Mouse (Mus musculus): ENCODE results near the gene Tpcn1. TPM values are rescaled to one million over a fixed set of nuclear protein-coding genes. Genes with fewer than 3 reads are reported as not detected.

Gene Tpcn1
- polyA plus RNA-seq, 1 experiment from 2014 or later, result 15.1 TPM

GRCm38 (mm10) chr5:120621846-120622197 lies 33.3 kb upstream of the Tpcn1 start:
- H3K9ac ChIP-seq, result no peak overlapping the region
- no peaks in the 10 kb centered on the region for H3K9me3 ChIP-seq
- peaks cover 94% of the 10 kb centered on the region for H3K36me3 ChIP-seq (replicated peaks)
- no peaks in the 10 kb centered on the region for H3K27me3 ChIP-seq
- 92% methylated on average over 10 of the region's 10 CpGs for WGBS
- no peak overlapping the region for H3K27ac ChIP-seq
- H3K4me3 ChIP-seq (replicated peaks), result no peak overlapping the region
- no peak overlapping the region for H3K4me2 ChIP-seq
- H3K4me1 ChIP-seq, result no peaks in the 10 kb centered on the region; the same call in 1 of the 2 replicates
- ATAC-seq (ENCODE audit: low FRiP score), result no peak

DNA sequence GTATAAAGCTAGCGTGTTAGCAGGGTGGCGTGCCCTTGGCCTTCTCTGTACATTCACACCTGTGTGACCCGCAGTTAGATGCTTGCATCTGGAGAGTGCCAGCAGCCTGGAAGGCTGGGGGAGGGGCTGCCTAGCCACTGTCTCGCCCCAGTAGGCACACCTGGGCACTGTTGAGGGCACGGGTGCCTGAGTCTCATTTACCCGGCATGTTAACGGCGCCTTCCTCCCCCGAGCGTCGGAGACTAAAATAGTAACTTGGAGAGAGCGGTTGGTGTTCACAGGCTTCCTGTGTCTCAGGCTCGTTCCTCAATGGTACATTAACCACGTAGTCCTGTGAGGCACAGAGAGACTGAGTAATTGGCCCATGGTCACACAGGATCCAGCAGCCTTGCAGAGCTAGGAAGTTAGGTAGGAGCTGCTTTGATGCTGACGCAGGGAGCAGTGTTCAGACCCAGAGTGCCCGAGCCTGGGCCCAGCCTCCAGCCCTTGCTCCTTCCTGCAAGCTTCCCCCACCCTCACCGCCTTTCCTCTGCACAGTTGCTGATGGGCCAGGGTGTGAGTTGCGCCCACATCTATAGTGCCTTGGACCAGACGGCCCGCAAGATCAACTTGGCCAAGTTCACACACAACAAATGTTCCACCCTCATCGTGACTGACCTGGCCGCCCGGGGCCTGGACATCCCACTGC lies 32.7 kb upstream of the Tpcn1 start:
- Histone ChIP-seq H3K27me3 (no peaks in the 10 kb centered on the region), H3K36me3 (replicated peaks) (peaks cover 95% of the 10 kb centered on the region), H3K4me3 (replicated peaks) (no peak overlapping the region), H3K9me3 (no peaks in the 10 kb centered on the region), H3K27ac (no peak overlapping the region), H3K4me2 (no peak overlapping the region), H3K9ac (no peak overlapping the region), H3K4me1 (no peaks in the 10 kb centered on the region; the same call in 1 of the 2 replicates)
- WGBS, result 91% methylated on average over 23 of the region's 23 CpGs
- ATAC-seq (ENCODE audit: low FRiP score), result no peak

GRCm38 (mm10) chr5:120620375-120621077 lies 32.1 kb upstream of the Tpcn1 start:
- H3K4me3 ChIP-seq (replicated peaks), result no peak overlapping the region
- ATAC-seq (ENCODE audit: low FRiP score), result peak; percentile 25
- H3K27ac ChIP-seq, result no peak overlapping the region
- WGBS, result 72% methylated on average over 18 of the region's 18 CpGs
- H3K9me3 ChIP-seq, result peaks cover 6% of the 10 kb centered on the region
- no peaks in the 10 kb centered on the region for H3K27me3 ChIP-seq
- no peaks in the 10 kb centered on the region for H3K4me1 ChIP-seq
- peaks cover 96% of the 10 kb centered on the region for H3K36me3 ChIP-seq (replicated peaks)
- no peak overlapping the region for H3K9ac ChIP-seq
- H3K4me2 ChIP-seq, result no peak overlapping the region

GRCm38 (mm10) chr5:120619201-120619600 lies 30.7 kb upstream of the Tpcn1 start:
- no peaks in the 10 kb centered on the region for H3K27me3 ChIP-seq
- no peak overlapping the region for H3K4me2 ChIP-seq
- no peak overlapping the region for H3K9ac ChIP-seq
- H3K4me1 ChIP-seq, result no peaks in the 10 kb centered on the region
- H3K27ac ChIP-seq, result no peak overlapping the region
- H3K9me3 ChIP-seq, result peaks cover 6% of the 10 kb centered on the region
- peaks cover 86% of the 10 kb centered on the region for H3K36me3 ChIP-seq (replicated peaks)
- 18% methylated on average over 5 of the region's 5 CpGs for WGBS
- H3K4me3 ChIP-seq (replicated peaks), result no peak overlapping the region
- ATAC-seq (ENCODE audit: low FRiP score), result no peak

DNA sequence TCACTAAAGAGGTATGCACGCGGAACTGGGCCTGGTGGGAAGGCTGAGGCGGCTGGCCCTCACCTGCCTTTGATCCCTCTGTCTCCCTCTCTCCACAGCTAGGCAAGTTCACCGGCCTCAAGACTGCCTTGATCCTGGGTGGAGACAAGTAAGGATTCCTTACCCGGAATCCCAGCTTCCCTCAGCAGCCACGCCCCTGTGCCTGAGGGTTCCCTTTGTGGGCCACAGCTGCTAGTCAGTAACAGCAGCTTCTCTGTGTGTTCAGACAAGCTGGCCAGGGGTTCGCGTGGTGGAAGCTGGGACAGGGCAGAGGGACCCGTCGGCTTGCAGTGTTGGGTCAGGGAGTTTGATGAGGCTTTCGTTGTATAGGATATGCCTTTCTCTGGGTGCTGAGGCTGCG lies 30.3 kb upstream of the Tpcn1 start:
- Histone ChIP-seq H3K27me3 (no peaks in the 10 kb centered on the region), H3K4me1 (peaks cover 4% of the 10 kb centered on the region), H3K36me3 (replicated peaks) (peaks cover 82% of the 10 kb centered on the region), H3K9ac (no peak overlapping the region), H3K27ac (no peak overlapping the region), H3K4me3 (replicated peaks) (no peak overlapping the region), H3K4me2 (no peak overlapping the region), H3K9me3 (peaks cover 6% of the 10 kb centered on the region)
- WGBS, result 85% methylated on average over 12 of the region's 12 CpGs
- ATAC-seq (ENCODE audit: low FRiP score), result no peak

DNA sequence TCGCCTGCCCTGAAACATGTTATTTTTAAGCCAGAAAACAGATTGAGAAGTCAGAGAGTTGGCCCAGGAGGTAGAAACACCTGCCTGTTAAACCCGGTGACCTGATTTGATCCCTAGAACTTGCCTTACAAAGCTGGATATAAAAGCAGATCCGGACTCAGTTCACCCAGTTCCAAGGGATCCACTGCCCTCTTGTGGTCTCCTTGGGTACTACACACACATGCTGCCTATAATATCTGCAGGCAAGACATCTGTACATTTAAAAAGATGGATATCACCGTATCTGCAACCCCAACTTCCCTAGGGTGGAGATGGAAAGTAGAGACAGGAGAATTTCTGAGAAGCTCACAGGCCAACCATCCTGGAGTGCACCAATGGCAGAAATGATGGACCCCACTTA lies 27.4 kb upstream of the Tpcn1 start:
- Histone ChIP-seq H3K9ac (no peak overlapping the region), H3K4me1 (peaks cover 16% of the 10 kb centered on the region), H3K27me3 (no peaks in the 10 kb centered on the region), H3K9me3 (peaks cover 6% of the 10 kb centered on the region), H3K4me2 (no peak overlapping the region), H3K4me3 (replicated peaks) (no peak overlapping the region), H3K36me3 (replicated peaks) (peaks cover 54% of the 10 kb centered on the region), H3K27ac (no peak overlapping the region)
- WGBS, result 95% methylated on average over 4 of the region's 4 CpGs
- no peak for ATAC-seq (ENCODE audit: low FRiP score)

- peak; percentile 94 for ATAC-seq (ENCODE audit: low FRiP score)
- Histone ChIP-seq H3K4me1 (peaks cover 24% of the 10 kb centered on the region), H3K4me3 (replicated peaks) (peak overlapping the region; percentile 74), H3K27ac (peak overlapping the region; percentile 77), H3K9me3 (peaks cover 6% of the 10 kb centered on the region), H3K9ac (peak overlapping the region; percentile 65), H3K36me3 (replicated peaks) (peaks cover 31% of the 10 kb centered on the region), H3K4me2 (peak overlapping the region; percentile 90), H3K27me3 (no peaks in the 10 kb centered on the region)
- WGBS, result under 1% methylated on average over 64 of the region's 69 CpGs
These were observed 24.5 kb upstream of the Tpcn1 start for GRCm38 (mm10) chr5:120612822-120613604.

- H3K4me2 ChIP-seq, result peak within 1 kb of the TSS; percentile 90
- WGBS, result 2% methylated on average over 22 of the region's 22 CpGs
- H3K27ac ChIP-seq, result peak within 1 kb of the TSS; percentile 77
- peak within 1 kb of the TSS; percentile 74 for H3K4me3 ChIP-seq (replicated peaks)
- H3K36me3 ChIP-seq (replicated peaks), result peaks cover 28% of the 10 kb centered on the region
- no peaks in the 10 kb centered on the region for H3K27me3 ChIP-seq
- peak; percentile 90 for ATAC-seq (ENCODE audit: low FRiP score)
- H3K9ac ChIP-seq, result peak within 1 kb of the TSS; percentile 65
- H3K4me1 ChIP-seq, result peaks cover 24% of the 10 kb centered on the region
- peaks cover 6% of the 10 kb centered on the region for H3K9me3 ChIP-seq
These were observed 24.0 kb upstream of the Tpcn1 start, which contains the start of the genes Rita1 and Ddx54 for GRCm38 (mm10) chr5:120612442-120612821. Gene Rita1 (minus strand): TSS chr5:120612589. Gene Ddx54 (plus strand): TSS chr5:120612739.

DNA sequence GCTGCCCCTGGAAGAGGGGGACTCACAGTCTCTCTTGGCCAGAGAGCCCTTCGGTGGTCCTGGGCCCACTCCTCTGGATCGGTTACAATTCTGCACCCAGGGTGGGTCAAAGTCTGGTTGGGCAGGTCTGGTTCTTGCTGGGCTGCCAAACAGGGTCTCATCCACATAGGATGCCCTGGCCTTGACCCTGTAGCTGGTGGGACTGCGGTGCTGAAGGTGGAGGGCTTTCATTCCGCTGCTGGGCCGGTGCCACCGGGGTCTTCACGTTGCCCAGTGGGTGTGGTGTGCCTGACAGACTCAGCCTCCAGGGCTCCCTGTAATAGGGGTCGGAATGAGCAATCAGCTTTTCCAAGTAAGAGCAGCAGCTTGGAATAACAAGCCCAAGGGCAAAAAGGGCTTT lies 22.9 kb upstream of the Tpcn1 start:
- peaks cover 6% of the 10 kb centered on the region for H3K9me3 ChIP-seq
- peak overlapping the region; percentile 90 for H3K4me2 ChIP-seq
- H3K27me3 ChIP-seq, result no peaks in the 10 kb centered on the region
- peak overlapping the region; percentile 53 for H3K9ac ChIP-seq
- peak overlapping the region; percentile 74 for H3K4me3 ChIP-seq (replicated peaks)
- H3K4me1 ChIP-seq, result peaks cover 24% of the 10 kb centered on the region
- ATAC-seq (ENCODE audit: low FRiP score), result no peak
- peaks cover 19% of the 10 kb centered on the region for H3K36me3 ChIP-seq (replicated peaks)
- 67% methylated on average over 8 of the region's 8 CpGs for WGBS
- no peak overlapping the region; the same call in 1 of the 2 replicates for H3K27ac ChIP-seq

DNA sequence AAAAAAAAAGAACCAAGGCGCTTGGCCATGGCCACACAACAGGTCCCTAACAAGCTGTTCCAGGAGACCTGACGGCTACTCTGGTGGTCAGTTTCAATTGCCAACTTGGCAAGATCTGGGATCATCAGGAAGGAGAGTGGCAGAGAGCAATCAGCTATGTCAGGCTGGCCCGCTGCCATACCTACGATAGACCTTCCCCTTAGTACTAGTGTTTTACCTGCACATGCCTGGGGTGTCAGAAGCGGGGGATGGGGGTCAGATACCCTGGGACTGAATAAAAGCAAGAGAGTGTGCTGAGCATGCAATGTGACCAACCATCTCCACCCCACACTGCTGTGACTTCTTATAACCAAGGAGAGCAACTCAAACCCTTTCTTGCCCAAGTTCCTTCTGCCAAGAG lies 22.4 kb upstream of the Tpcn1 start:
- no peak overlapping the region; the same call in 1 of the 2 replicates for H3K4me3 ChIP-seq (replicated peaks)
- H3K9me3 ChIP-seq, result peaks cover 4% of the 10 kb centered on the region
- H3K27me3 ChIP-seq, result no peaks in the 10 kb centered on the region
- peaks cover 24% of the 10 kb centered on the region for H3K4me1 ChIP-seq
- H3K36me3 ChIP-seq (replicated peaks), result peaks cover 16% of the 10 kb centered on the region
- peak overlapping the region; percentile 90 for H3K4me2 ChIP-seq
- H3K9ac ChIP-seq, result 0 out of 2 replicates have a peak overlapping the region, but pooled peaks have one; percentile 53
- H3K27ac ChIP-seq, result no peak overlapping the region
- 95% methylated on average over 5 of the region's 5 CpGs for WGBS
- ATAC-seq (ENCODE audit: low FRiP score), result no peak

- Histone ChIP-seq H3K4me3 (replicated peaks) (no peak overlapping the region), H3K27me3 (no peaks in the 10 kb centered on the region), H3K9ac (no peak overlapping the region), H3K4me1 (peaks cover 29% of the 10 kb centered on the region), H3K4me2 (no peak overlapping the region), H3K36me3 (replicated peaks) (peaks cover 9% of the 10 kb centered on the region), H3K27ac (no peak overlapping the region), H3K9me3 (no peaks in the 10 kb centered on the region)
- no peak for ATAC-seq (ENCODE audit: low FRiP score)
- 90% methylated on average over 16 of the region's 16 CpGs for WGBS
These were observed 20.8 kb upstream of the Tpcn1 start for GRCm38 (mm10) chr5:120609246-120609775.

GRCm38 (mm10) chr5:120607335-120607734 lies 18.9 kb upstream of the Tpcn1 start:
- no peak for ATAC-seq (ENCODE audit: low FRiP score)
- no peaks in the 10 kb centered on the region for H3K27me3 ChIP-seq
- H3K36me3 ChIP-seq (replicated peaks), result peaks cover 9% of the 10 kb centered on the region
- no peaks in the 10 kb centered on the region for H3K9me3 ChIP-seq
- peaks cover 23% of the 10 kb centered on the region for H3K4me1 ChIP-seq
- H3K27ac ChIP-seq, result no peak overlapping the region
- no peak overlapping the region for H3K4me2 ChIP-seq
- 85% methylated on average over 3 of the region's 3 CpGs for WGBS
- no peak overlapping the region for H3K9ac ChIP-seq
- no peak overlapping the region for H3K4me3 ChIP-seq (replicated peaks)

All from forebrain, embryonic 12.5 days (tissue).